Mouse (Mus musculus): ENCODE data around the gene Ly86. TPM values are rescaled to one million over a fixed set of nuclear protein-coding genes. Genes with fewer than 3 reads are reported as not detected.
A peak's percentile ranks its signal among the peaks of the same experiment; 100 is the strongest.

The Ly86 gene
- polyA plus RNA-seq, 1 experiment from 2014 or later = 5.8 TPM

- Histone ChIP-seq H3K27ac (replicated peaks) (no peak overlapping the region), H3K4me2 (replicated peaks) (peak overlapping the region; percentile 66), H3K9me3 (no peaks in the 10 kb centered on the region), H3K4me3 (peak overlapping the region; percentile 45), H3K36me3 (no peaks in the 10 kb centered on the region), H3K9ac (replicated peaks) (no peak overlapping the region), H3K4me1 (no peaks in the 10 kb centered on the region), H3K27me3 (peaks cover 50% of the 10 kb centered on the region)
- WGBS = 5% methylated on average over 9 of the region's 9 CpGs
- ATAC-seq (ENCODE audit: low FRiP score, low read depth) = no peak
Observed at GRCm38 (mm10) chr13:37434841-37435240, 89.8 kb downstream of the Ly86 start.

DNA sequence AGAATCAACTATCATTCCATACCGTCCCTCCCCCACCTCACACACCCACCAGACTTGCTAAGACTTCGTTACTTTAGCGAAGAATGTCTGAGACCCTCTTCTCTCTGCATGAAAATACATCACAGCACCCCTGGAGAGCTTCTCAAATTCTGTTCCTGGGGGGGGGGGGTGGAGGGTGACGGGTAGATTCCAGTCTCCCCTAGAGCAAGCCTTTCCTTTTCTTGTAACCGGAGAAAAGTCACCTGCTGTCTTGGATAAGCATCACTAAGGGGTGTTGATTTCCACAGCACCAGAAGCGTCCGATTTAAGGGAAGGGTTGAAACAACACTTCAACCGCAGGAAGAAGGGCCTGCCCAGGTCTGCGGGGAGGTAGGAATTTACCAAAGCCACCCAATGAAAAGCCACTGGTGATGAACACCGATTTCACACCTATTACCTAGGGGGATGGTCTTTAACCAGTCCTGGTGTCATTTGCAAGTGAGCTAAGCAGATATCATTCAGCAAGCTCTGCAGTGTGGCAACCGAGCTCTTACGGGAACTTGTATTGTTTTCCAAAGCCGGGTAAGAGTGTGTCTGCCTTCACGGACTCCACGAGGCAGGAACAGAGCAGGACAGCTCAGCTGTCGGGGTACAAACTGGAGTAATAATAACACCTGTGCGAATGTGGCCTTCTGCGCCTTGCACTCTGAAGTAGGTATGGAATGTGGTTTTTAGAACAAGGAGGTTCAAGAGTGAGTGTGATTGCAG, 91.4 kb downstream of the Ly86 start:
- H3K4me1 ChIP-seq = no peaks in the 10 kb centered on the region
- H3K27me3 ChIP-seq = peaks cover 62% of the 10 kb centered on the region
- H3K36me3 ChIP-seq = no peaks in the 10 kb centered on the region
- no peak overlapping the region for H3K9ac ChIP-seq (replicated peaks)
- ATAC-seq (ENCODE audit: low FRiP score, low read depth) = no peak
- no peak overlapping the region for H3K27ac ChIP-seq (replicated peaks)
- H3K4me3 ChIP-seq = no peak overlapping the region
- H3K9me3 ChIP-seq = no peaks in the 10 kb centered on the region
- WGBS = 4% methylated on average over 18 of the region's 18 CpGs
- no peak overlapping the region for H3K4me2 ChIP-seq (replicated peaks)

GRCm38 (mm10) chr13:37438788-37439187, 93.8 kb downstream of the Ly86 start:
- no peak for ATAC-seq (ENCODE audit: low FRiP score, low read depth)
- WGBS = 93% methylated on average over 4 of the region's 4 CpGs

DNA sequence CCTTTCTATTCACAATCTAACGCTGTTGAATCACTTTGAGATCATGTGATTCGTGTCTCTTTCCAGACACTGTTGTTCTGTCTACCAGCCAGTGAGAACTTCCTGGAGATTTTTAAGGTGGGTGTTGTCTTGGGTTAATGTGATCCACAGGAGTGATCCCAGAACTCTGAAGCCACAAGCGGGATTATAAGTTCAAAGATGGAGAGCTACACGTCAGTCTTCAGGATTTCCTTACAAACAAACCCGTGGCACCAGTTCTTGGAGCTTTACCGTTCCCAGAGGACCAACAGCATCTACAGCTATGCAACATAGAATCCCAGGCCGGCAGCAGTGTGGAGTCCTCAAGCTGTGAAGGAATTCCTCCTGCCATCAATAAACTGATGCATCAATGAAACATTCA, 94.5 kb downstream of the Ly86 start:
- 69% methylated on average over 7 of the region's 7 CpGs for WGBS
- H3K27ac ChIP-seq (replicated peaks) = no peak overlapping the region
- no peak for ATAC-seq (ENCODE audit: low FRiP score, low read depth)

More at GRCm38 (mm10) chr13:37438788-37439187, 93.8 kb downstream of the Ly86 start:
- H3K4me3 ChIP-seq = no peak overlapping the region
- no peak overlapping the region for H3K27ac ChIP-seq (replicated peaks)
- H3K9ac ChIP-seq (replicated peaks) = no peak overlapping the region
- H3K36me3 ChIP-seq = no peaks in the 10 kb centered on the region
- H3K4me2 ChIP-seq (replicated peaks) = no peak overlapping the region
- peaks cover 57% of the 10 kb centered on the region for H3K27me3 ChIP-seq
- no peaks in the 10 kb centered on the region for H3K4me1 ChIP-seq
- H3K9me3 ChIP-seq = no peaks in the 10 kb centered on the region

DNA sequence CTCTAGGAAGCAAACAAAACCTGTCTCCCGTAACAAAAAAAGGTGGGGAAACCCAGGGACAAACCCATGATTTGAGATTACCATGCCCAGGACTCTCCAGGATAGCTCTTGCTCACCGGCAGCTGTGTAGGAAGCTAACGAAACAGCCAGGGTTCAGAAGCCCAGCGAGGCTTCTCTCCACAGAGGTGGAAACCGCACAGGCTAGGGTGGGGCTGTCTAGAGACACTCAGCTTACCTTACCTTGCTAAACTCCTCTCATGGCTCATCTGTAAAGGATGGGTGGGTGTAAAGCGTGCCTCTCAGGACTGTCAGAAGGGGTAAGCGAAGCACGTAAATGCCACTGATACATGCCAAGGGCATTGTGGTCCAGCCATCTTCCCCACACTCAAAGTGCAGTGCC, 94.9 kb downstream of the Ly86 start:
- no peaks in the 10 kb centered on the region for H3K9me3 ChIP-seq
- no peak for ATAC-seq (ENCODE audit: low FRiP score, low read depth)
- no peak overlapping the region for H3K9ac ChIP-seq (replicated peaks)
- H3K4me1 ChIP-seq = no peaks in the 10 kb centered on the region
- WGBS = 74% methylated on average over 8 of the region's 8 CpGs
- no peaks in the 10 kb centered on the region for H3K36me3 ChIP-seq
- peaks cover 57% of the 10 kb centered on the region for H3K27me3 ChIP-seq
- H3K27ac ChIP-seq (replicated peaks) = no peak overlapping the region
- no peak overlapping the region for H3K4me2 ChIP-seq (replicated peaks)
- no peak overlapping the region for H3K4me3 ChIP-seq

More for the DNA sequence above, 94.5 kb downstream of the Ly86 start:
- peaks cover 57% of the 10 kb centered on the region for H3K27me3 ChIP-seq
- no peaks in the 10 kb centered on the region for H3K36me3 ChIP-seq
- H3K9ac ChIP-seq (replicated peaks) = no peak overlapping the region
- H3K4me2 ChIP-seq (replicated peaks) = no peak overlapping the region
- no peaks in the 10 kb centered on the region for H3K9me3 ChIP-seq
- H3K4me3 ChIP-seq = no peak overlapping the region
- H3K4me1 ChIP-seq = no peaks in the 10 kb centered on the region

DNA sequence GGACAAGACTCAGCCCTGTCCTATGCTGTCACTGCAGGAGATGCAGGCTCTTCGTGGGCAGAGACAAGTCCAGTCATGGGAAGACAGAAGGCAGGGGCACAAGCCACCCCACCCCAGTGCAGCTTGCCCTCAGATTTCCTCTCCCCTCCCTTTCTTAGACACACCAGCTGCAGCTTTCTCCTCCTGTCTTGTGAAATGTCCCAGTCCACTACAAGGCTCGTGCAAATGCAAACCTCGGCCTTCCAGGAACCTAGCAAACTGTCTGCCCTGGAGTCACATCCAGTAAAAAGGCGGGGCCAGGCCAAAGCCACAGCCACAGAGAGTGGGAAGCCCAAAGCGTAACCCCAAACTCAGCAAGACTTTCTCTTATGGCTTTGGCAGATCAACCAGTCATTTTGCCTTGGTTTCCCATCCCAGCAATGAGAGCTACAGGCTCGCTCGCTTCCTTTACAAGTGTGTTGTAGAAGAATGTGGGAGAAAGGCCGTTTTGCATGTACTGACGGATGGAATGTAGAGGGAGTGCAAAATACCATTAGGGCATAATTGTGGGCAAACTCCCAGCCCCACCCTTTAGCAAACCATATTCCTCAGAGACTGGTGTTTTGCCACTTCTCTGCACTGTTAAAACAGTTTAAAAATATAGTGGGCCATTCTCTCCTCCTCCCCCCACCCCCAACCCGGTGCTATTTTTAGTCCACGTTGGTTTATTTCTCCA, 95.7 kb downstream of the Ly86 start:
- H3K9ac ChIP-seq (replicated peaks) = no peak overlapping the region
- no peak overlapping the region for H3K4me3 ChIP-seq
- no peaks in the 10 kb centered on the region for H3K36me3 ChIP-seq
- ATAC-seq (ENCODE audit: low FRiP score, low read depth) = no peak
- H3K9me3 ChIP-seq = no peaks in the 10 kb centered on the region
- no peak overlapping the region for H3K27ac ChIP-seq (replicated peaks)
- H3K4me2 ChIP-seq (replicated peaks) = no peak overlapping the region
- no peaks in the 10 kb centered on the region for H3K4me1 ChIP-seq
- H3K27me3 ChIP-seq = peaks cover 51% of the 10 kb centered on the region
- 70% methylated on average over 11 of the region's 11 CpGs for WGBS

DNA sequence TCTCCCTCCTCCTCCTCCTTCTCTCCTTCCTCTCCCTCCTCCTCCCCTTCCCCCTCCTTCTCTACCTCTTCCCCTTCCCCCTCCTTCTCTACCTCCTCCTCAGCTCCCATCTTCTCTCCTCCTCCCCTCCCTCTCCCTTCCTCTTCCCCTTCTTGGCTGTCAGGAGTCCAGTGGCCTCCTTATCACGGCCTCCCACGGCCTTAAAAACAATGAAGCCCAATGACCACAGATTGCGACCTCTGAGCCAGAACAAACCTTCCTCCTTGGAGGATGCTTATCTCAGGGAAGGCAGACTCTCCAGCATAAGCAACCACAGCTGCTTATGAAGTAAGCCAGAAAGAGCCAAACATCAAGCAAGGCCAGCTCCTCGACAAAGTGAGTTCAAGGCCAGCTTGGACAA, 97.0 kb downstream of the Ly86 start:
- Histone ChIP-seq H3K4me1 (no peaks in the 10 kb centered on the region), H3K27me3 (peaks cover 39% of the 10 kb centered on the region), H3K4me2 (replicated peaks) (no peak overlapping the region), H3K9me3 (no peaks in the 10 kb centered on the region), H3K36me3 (no peaks in the 10 kb centered on the region), H3K27ac (replicated peaks) (no peak overlapping the region), H3K9ac (replicated peaks) (no peak overlapping the region), H3K4me3 (no peak overlapping the region)
- 24% methylated on average over 4 of the region's 4 CpGs for WGBS
- ATAC-seq (ENCODE audit: low FRiP score, low read depth) = no peak

- H3K27me3 ChIP-seq = peaks cover 36% of the 10 kb centered on the region
- H3K4me1 ChIP-seq = no peaks in the 10 kb centered on the region
- no peak for ATAC-seq (ENCODE audit: low FRiP score, low read depth)
- no peak overlapping the region for H3K4me2 ChIP-seq (replicated peaks)
- no peak overlapping the region for H3K27ac ChIP-seq (replicated peaks)
- H3K9ac ChIP-seq (replicated peaks) = no peak overlapping the region
- WGBS = 34% methylated on average over 7 of the region's 7 CpGs
- no peaks in the 10 kb centered on the region for H3K9me3 ChIP-seq
- H3K4me3 ChIP-seq = no peak overlapping the region
- no peaks in the 10 kb centered on the region for H3K36me3 ChIP-seq
Observed at GRCm38 (mm10) chr13:37442531-37442930, 97.5 kb downstream of the Ly86 start.

DNA sequence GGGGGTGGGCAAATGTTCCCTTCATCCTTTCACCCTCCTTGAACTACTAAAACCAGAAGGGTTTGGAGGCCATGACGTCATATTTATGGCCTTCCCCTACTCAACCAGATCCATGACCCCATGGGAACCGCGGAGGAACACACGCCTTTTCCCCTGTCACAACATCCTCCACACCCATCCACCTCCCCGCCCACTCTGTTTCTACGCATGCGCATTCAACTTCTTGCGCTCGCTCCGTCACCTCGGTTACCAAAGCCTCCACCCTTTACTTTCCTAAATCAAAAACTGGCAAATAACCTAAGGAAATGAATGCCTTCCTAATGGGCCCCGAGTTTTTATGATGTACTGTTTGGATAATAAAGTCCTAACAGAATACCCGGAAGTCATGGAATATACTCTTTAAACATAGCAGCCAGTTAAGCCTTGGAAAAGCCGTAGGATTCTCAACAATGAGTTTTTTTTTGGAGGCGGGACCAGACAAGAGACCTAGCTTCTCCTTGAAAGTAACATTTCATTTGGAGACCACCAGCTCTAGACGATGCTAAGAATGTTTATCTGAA, 101.8 kb downstream of the Ly86 start:
- Histone ChIP-seq H3K4me3 (no peak overlapping the region), H3K9me3 (no peaks in the 10 kb centered on the region), H3K36me3 (no peaks in the 10 kb centered on the region), H3K4me1 (no peaks in the 10 kb centered on the region), H3K9ac (replicated peaks) (no peak overlapping the region), H3K4me2 (replicated peaks) (no peak overlapping the region), H3K27me3 (peaks cover 8% of the 10 kb centered on the region), H3K27ac (replicated peaks) (no peak overlapping the region)
- ATAC-seq (ENCODE audit: low FRiP score, low read depth) = no peak
- WGBS = 92% methylated on average over 16 of the region's 16 CpGs

DNA sequence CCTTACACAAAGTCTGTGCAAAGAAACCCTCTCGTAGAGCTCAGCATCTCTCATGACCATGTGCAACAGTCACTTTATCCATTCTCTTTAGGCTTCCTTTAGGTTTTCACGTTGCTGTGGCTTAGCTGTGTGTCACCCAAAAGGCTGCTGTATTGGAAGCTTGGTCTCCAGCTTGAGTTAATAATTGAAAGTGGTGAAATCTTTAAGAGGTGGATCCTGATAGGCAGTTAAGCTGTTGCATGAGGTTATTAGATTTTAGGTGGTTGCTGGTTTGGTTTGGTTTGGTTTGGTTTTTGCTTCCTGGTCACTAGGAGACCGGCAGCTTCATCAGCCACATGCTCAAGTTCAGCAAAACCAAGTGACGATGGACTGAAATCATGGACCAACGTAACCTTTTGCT, 106.0 kb downstream of the Ly86 start:
- no peaks in the 10 kb centered on the region for H3K36me3 ChIP-seq

DNA sequence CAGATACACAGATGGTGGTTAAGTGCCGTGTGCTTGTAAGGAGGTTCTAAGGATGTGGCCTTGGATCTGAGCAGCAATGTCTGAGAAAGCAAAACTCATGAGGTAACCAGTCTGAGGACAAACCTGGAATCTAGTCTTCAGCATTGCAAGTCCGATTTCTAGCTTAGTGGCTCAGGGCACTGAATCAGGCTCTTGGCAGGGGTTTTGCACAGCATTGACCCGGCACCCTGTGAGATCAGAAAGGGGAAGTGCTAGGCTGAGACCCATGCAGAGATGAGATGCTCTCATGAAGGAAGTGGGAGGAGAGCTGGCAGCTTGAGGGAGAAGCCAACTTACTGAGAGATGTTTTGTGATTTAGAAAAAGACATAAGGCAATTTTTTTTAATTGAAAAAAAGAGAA, 106.5 kb downstream of the Ly86 start:
- ATAC-seq (ENCODE audit: low FRiP score, low read depth) = no peak
- H3K27ac ChIP-seq (replicated peaks) = no peak overlapping the region
- H3K36me3 ChIP-seq = no peaks in the 10 kb centered on the region
- 60% methylated on average over 3 of the region's 3 CpGs for WGBS
- no peak overlapping the region for H3K4me3 ChIP-seq
- no peaks in the 10 kb centered on the region for H3K9me3 ChIP-seq
- peaks cover 11% of the 10 kb centered on the region for H3K4me1 ChIP-seq
- peaks cover 18% of the 10 kb centered on the region for H3K27me3 ChIP-seq
- H3K4me2 ChIP-seq (replicated peaks) = no peak overlapping the region
- no peak overlapping the region for H3K9ac ChIP-seq (replicated peaks)

More for the DNA sequence above, 106.0 kb downstream of the Ly86 start:
- Histone ChIP-seq H3K9ac (replicated peaks) (no peak overlapping the region), H3K4me2 (replicated peaks) (no peak overlapping the region), H3K27ac (replicated peaks) (no peak overlapping the region), H3K4me3 (no peak overlapping the region), H3K9me3 (no peaks in the 10 kb centered on the region), H3K4me1 (peaks cover 11% of the 10 kb centered on the region), H3K27me3 (peaks cover 18% of the 10 kb centered on the region)
- WGBS = 85% methylated on average over 5 of the region's 5 CpGs
- no peak for ATAC-seq (ENCODE audit: low FRiP score, low read depth)
